Mouse (Mus musculus) liver, embryonic 16.5 days (tissue): ENCODE measurements around the gene Lima1. TPM values are rescaled to one million over a fixed set of nuclear protein-coding genes. Genes with fewer than 3 reads are reported as not detected.

ENCODE experiments used
- ATAC-seq: fragments of 200-750 bp; cut with Nextera tagmentation; 2 replicates; pipeline ENCODE4 v1.8.0; 2017; ENCODE audit warnings: low read depth, mild to moderate bottlenecking, moderate number of reproducible peaks, moderate library complexity
- H3K27ac ChIP-seq: fragments of 300-500 bp; sonication (generic); 2 replicates; pipeline ENCODE4 v1.5.1; 2014; ENCODE audit warnings: mild to moderate bottlenecking, low read length
- H3K27me3 ChIP-seq: fragments of 300-500 bp; sonication (generic); 2 replicates; pipeline ENCODE4 v1.6.1; 2014; ENCODE audit warnings: low read depth, low read length, mixed read lengths; ENCODE audit not compliant: control insufficient read depth, insufficient read depth
- H3K36me3 ChIP-seq: fragments of 300-500 bp; sonication (generic); 2 replicates; pipeline ENCODE4 v1.6.1; 2014; ENCODE audit warnings: mild to moderate bottlenecking; ENCODE audit not compliant: control insufficient read depth, insufficient read depth
- H3K4me1 ChIP-seq: fragments of 300-500 bp; sonication (generic); 2 replicates; pipeline ENCODE4 v1.6.1; 2014; ENCODE audit warnings: low read depth, low read length, mixed read lengths; ENCODE audit not compliant: control insufficient read depth
- H3K4me2 ChIP-seq: fragments of 300-500 bp; sonication (generic); 2 replicates; pipeline ENCODE4 v1.6.1; 2014; ENCODE audit warnings: low read depth, low read length, mixed read lengths
- H3K4me3 ChIP-seq: fragments of 300-500 bp; sonication (generic); 2 replicates; pipeline ENCODE4 v1.5.1; 2014; ENCODE audit warnings: low read depth, mild to moderate bottlenecking, low read length
- H3K9ac ChIP-seq: fragments of 300-500 bp; sonication (generic); 2 replicates; pipeline ENCODE4 v1.6.1; 2014; ENCODE audit warnings: low read depth, low read length
- H3K9me3 ChIP-seq: fragments of 300-500 bp; sonication (generic); replicated peaks from 2 replicates; pipeline ENCODE4 v1.6.1; 2016; ENCODE audit warnings: low read length; ENCODE audit not compliant: control insufficient read depth
- WGBS: fragments of 180-500 bp; shearing (Covaris S2); extraction: QIAGEN DNeasy Blood & Tissue Kit; methylation state at CpG from one replicate; pipeline ENCODE4 v1.1.7; 2014; ENCODE audit not compliant: insufficient replicate concordance; 5-methylcytosine and 5-hydroxymethylcytosine counted together
- polyA plus RNA-seq: library from polyadenylated mRNA; unstranded; fragments of >200 nt; fragmentation: Nextera tagmentation; extraction: Ambion mirVana; gene quantifications from 2 replicates; pipeline ENCODE4 v1.2.1, GENCODE M21; 2015

The Lima1 gene
- polyA plus RNA-seq, 1 experiment from 2014 or later = 14.2 TPM

DNA sequence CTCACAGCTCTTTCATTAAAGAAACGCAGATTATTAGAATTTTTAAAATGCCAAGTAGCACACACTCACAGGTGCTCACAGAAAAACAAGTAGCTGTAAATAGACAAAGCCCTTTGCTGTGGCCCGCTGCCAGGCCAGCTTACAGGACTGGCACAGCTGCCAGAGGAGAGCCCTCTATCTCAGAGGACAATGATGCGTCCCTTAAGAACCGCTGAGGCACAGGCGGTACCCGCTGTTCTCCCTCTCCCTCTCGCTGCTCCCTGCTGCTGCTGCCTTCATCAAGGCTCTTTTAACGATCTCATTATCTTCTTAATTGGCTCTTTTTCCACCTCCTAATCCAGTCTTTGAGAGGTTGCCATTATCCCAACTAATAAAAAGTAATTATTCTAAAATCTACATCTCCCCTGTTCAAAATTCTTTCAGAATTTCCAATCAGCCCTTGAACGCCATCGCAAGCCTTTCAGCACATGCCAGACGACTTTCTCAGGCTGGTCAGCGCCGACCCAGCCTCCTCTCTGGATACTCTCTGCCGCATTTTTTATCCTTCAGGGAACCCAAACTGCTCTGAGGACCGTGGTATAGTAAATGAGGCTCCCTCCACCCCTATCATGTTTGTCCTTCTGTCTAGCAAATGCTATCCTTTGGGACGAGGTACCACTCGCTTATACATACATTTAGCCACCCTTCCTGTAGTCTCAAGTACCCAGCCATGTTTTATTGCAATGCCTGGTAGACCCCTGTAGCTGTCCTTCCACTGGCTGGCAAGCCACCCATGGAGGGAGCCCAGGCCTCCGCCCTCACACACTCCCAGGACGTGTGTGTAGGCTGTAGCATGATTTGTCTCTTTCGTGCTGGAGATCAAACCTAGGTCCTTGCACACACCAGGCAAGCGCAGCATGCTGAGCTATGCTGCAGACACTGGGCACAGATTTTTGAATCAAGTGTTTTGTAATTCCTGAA is 67.2 kb downstream of the Lima1 start:
- ATAC-seq = no peak
- Histone ChIP-seq H3K36me3 (peaks cover 2% of the 10 kb centered on the region; the same call in 1 of the 2 replicates), H3K27ac (no peak overlapping the region), H3K9me3 (no peaks in the 10 kb centered on the region), H3K4me1 (no peaks in the 10 kb centered on the region), H3K4me2 (no peak overlapping the region), H3K27me3 (no peaks in the 10 kb centered on the region), H3K9ac (no peak overlapping the region), H3K4me3 (no peak overlapping the region)
- WGBS = 67% methylated on average over 21 of the region's 21 CpGs

DNA sequence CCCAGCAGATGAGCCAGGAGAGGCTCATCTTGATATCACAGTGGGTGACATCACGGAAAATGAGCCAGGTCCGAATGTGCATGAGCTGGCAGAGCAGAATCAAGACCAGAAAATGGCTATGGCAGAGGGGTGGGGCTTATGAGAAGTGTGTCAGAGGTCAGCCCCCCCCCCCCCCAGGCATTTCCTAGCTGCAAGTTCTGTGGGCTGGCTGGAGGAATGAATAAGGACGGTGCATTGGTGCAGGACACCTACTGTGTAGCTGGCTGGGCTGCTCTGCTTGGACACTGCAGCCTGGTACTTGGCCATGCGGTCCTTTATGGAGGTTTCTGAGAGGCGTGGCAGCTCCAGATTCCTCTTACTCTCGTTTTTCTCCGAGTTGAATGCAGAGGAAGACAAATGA is 69.1 kb downstream of the Lima1 start:
- H3K4me3 ChIP-seq = no peak overlapping the region
- no peaks in the 10 kb centered on the region for H3K4me1 ChIP-seq
- H3K36me3 ChIP-seq = peaks cover 2% of the 10 kb centered on the region; the same call in 1 of the 2 replicates
- ATAC-seq = no peak
- no peak overlapping the region for H3K9ac ChIP-seq
- 40% methylated on average over 7 of the region's 7 CpGs for WGBS
- H3K9me3 ChIP-seq = no peaks in the 10 kb centered on the region
- H3K27me3 ChIP-seq = no peaks in the 10 kb centered on the region
- no peak overlapping the region for H3K27ac ChIP-seq
- no peak overlapping the region for H3K4me2 ChIP-seq

DNA sequence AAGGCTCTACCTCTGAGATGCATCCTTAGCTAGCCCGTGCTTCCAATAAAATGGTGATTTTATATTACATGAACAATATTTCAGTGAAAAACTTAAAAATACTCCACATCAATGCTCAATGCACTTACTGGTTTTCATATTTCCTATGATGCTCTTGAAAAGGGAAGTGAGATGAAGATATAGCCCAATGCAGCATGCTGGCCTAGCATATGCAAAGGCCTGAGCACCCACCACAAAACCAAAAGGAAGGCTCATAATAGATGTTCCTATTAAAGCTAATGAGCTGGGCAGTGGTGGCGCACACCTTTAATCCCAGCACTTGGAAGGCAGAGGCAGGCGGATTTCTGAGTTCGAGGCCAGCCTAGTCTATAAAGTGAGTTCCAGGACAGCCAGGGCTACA is 69.6 kb downstream of the Lima1 start:
- ATAC-seq = no peak
- H3K27me3 ChIP-seq = no peaks in the 10 kb centered on the region
- H3K36me3 ChIP-seq = peaks cover 2% of the 10 kb centered on the region; the same call in 1 of the 2 replicates
- H3K9me3 ChIP-seq = no peaks in the 10 kb centered on the region
- no peak overlapping the region for H3K9ac ChIP-seq
- H3K27ac ChIP-seq = no peak overlapping the region
- no peaks in the 10 kb centered on the region for H3K4me1 ChIP-seq
- WGBS = 64% methylated on average over 4 of the region's 4 CpGs
- H3K4me2 ChIP-seq = no peak overlapping the region
- no peak overlapping the region for H3K4me3 ChIP-seq

DNA sequence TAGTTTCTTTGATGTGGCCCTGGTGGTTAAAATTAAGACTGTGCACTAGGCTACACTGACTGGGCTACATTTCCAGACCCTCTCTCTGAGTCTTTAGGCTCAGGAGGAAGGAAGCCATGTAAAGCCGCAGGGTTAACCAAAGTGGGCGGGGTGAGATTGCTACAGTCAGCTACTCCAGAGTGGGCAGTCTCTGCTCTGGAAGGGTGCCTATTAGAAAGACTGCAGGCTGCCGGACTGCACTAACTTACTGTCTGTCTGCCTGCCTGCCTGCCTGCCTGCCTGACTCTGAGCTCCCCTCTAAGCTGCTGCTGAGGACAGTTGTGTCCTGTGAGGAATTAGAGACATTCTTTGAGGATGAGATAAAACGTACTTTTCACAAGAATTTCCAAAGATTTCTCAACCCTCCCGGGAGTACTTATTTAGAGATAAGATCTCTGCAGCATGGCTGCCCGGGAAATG is 72.0 kb downstream of the Lima1 start:
- Histone ChIP-seq H3K9ac (no peak overlapping the region), H3K4me2 (no peak overlapping the region), H3K36me3 (peaks cover 2% of the 10 kb centered on the region; the same call in 1 of the 2 replicates), H3K4me3 (no peak overlapping the region), H3K27ac (no peak overlapping the region), H3K4me1 (no peaks in the 10 kb centered on the region), H3K9me3 (no peaks in the 10 kb centered on the region), H3K27me3 (no peaks in the 10 kb centered on the region)
- WGBS = 12% methylated on average over 6 of the region's 6 CpGs
- ATAC-seq = no peak

DNA sequence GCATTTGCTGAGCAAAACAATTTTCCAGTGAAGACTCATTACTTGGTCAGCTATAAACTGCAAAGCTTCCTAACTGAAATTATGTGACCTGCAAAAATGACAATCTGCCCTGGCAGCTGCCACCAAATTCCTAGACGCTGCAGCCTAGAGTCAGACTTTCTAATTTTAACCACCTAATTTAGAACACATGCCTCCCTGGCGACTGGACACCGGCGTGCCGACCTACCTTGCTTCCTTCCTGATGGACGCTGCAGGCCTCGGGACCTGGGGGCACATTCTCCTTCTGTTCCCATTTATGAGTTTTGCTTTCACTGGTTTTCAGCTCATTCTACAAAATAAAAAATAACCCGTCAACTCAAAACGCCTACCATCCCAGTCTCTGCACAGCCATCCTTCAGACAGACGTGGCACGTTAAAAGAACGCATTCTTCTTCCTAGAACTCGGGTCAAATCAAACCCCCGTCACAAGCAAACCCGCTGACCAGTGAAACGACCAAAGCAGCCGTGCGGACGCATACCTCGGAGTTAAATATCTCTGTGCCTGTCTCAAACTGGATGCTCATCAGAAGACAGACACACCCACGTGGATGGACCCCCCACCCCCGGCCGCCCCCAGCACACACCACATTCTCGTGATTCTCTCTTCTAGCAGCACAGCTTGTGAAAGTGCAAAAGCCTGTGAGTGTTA is 73.2 kb downstream of the Lima1 start:
- ATAC-seq = no peak
- H3K36me3 ChIP-seq = peaks cover 2% of the 10 kb centered on the region; the same call in 1 of the 2 replicates
- WGBS = 57% methylated on average over 24 of the region's 24 CpGs

DNA sequence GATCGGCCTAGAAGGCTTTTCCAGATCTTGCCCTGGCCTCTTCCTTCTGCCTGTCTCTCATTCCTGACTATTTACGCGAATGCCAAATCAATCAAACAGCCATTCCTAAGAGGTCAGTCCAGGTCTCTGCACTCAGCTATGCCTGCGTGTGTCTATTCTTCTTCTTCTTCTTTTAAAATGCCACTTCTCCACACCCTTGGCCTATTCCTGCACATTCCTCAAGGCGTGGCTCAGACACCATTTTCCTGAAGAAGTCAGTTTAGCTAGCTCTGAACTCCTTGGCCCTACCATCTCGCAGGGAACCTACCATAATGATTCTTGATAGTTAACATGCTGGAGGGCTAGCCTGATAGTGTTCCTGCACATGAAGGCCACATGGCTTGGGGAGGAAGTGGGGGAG is 75.5 kb downstream of the Lima1 start:
- Histone ChIP-seq H3K36me3 (peaks cover 4% of the 10 kb centered on the region; the same call in 1 of the 2 replicates), H3K4me3 (no peak overlapping the region), H3K27me3 (no peaks in the 10 kb centered on the region), H3K4me2 (no peak overlapping the region), H3K4me1 (no peaks in the 10 kb centered on the region), H3K9me3 (no peaks in the 10 kb centered on the region), H3K27ac (no peak overlapping the region), H3K9ac (no peak overlapping the region)
- WGBS = 60% methylated on average over 6 of the region's 6 CpGs
- ATAC-seq = no peak

More for the DNA sequence above, 73.2 kb downstream of the Lima1 start:
- Histone ChIP-seq H3K9ac (no peak overlapping the region), H3K27me3 (no peaks in the 10 kb centered on the region), H3K4me2 (no peak overlapping the region), H3K4me3 (no peak overlapping the region), H3K27ac (no peak overlapping the region), H3K9me3 (no peaks in the 10 kb centered on the region), H3K4me1 (no peaks in the 10 kb centered on the region)

DNA sequence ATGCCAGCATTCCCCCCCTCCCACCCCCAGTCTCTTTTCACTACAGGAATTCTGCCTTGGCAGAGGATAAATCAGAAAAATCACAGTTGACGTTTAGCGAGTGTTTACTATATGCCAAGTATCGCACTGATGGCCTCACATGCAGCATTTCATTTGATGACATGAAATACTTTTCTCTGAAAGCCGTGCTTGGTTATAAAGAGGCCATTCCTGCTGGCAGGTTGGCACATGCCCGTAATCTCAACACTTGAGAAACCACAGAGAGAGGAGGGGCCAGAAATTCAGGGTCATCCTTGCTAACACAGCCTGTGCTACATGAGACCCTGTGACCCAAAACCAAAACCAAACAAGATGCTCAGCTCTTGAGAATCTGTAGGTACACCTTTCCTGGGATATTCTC is 77.4 kb downstream of the Lima1 start:
- Histone ChIP-seq H3K4me3 (no peak overlapping the region), H3K36me3 (peaks cover 4% of the 10 kb centered on the region; the same call in 1 of the 2 replicates), H3K27me3 (no peaks in the 10 kb centered on the region), H3K4me2 (no peak overlapping the region), H3K4me1 (no peaks in the 10 kb centered on the region), H3K9me3 (no peaks in the 10 kb centered on the region), H3K9ac (no peak overlapping the region), H3K27ac (no peak overlapping the region)
- 68% methylated on average over 5 of the region's 5 CpGs for WGBS
- no peak for ATAC-seq

DNA sequence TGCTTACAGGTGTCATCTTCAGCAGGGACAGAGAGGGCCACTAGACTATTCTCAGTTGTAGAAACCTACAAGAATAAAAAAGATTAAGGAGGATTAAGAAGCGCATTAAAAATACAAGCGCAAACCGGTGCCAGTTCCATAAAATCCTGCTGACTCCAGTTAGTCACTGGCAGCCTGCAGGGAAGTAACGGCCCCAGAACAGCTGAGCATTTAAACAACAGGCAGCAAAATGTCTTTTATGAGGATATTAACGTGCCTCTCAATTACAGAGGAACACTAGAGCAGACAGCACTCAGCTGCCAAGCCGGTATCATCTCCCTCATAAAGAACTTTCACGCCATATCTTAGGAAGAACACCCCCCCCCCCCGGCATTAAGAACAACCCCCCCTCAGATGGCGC is 78.5 kb downstream of the Lima1 start:
- no peak overlapping the region for H3K27ac ChIP-seq
- no peak for ATAC-seq
- no peak overlapping the region for H3K4me3 ChIP-seq
- H3K4me1 ChIP-seq = no peaks in the 10 kb centered on the region
- H3K4me2 ChIP-seq = no peak overlapping the region
- no peak overlapping the region for H3K9ac ChIP-seq
- peaks cover 9% of the 10 kb centered on the region for H3K36me3 ChIP-seq
- H3K27me3 ChIP-seq = no peaks in the 10 kb centered on the region
- H3K9me3 ChIP-seq = no peaks in the 10 kb centered on the region
- 71% methylated on average over 9 of the region's 9 CpGs for WGBS

DNA sequence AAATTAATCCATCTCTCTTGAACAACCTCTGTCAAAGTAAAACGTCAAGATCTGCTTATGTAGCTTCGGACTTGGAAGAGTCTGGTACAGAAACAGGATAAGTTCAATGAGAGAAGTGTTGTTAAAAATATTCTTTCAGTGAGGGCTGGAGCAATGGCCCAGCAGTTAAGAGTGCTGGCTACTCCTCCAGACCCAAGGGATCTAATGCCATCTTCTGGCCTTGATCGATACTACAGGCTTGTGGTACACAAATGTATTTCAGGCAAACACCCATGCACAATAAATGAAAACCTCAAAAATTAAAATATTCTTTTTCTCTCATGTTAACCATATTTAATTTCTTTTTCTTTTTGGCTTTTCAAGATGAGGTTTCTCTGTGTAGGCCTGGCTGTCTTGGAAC is 79.2 kb downstream of the Lima1 start:
- H3K9me3 ChIP-seq = no peaks in the 10 kb centered on the region
- H3K27ac ChIP-seq = no peak overlapping the region
- H3K4me2 ChIP-seq = no peak overlapping the region
- 70% methylated on average over 3 of the region's 3 CpGs for WGBS
- no peaks in the 10 kb centered on the region for H3K27me3 ChIP-seq
- peaks cover 9% of the 10 kb centered on the region for H3K36me3 ChIP-seq
- H3K4me3 ChIP-seq = no peak overlapping the region
- ATAC-seq = no peak
- H3K4me1 ChIP-seq = no peaks in the 10 kb centered on the region
- H3K9ac ChIP-seq = no peak overlapping the region
